Mouse (Mus musculus): ENCODE measurements around the gene Noxred1. TPM values are rescaled to one million over a fixed set of nuclear protein-coding genes. Genes with fewer than 3 reads are reported as not detected.

The Noxred1 gene
- polyA plus RNA-seq, 1 experiment from 2014 or later: 0.60 TPM

DNA sequence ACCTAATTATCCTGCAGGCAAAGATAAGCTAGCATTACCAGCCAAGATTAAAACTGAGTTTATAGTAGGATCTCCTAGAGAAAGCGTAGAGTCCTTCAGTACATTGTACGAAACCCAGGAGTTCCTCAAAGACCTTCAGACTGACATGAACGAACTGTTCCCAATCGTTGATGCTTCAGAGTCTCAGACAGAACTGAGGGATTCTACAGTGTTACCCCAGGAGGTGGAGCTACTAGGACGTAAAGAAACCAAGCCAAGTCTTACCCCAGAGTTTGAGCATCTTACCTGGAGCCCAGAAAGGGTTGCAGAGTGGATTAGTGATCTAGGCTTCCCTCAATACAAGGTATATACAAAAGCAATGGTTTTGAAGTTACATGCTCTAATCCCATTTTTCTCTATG, 36.8 kb downstream of the Noxred1 start:
- H3K36me3 ChIP-seq (ENCODE audit: insufficient read depth, low read length): no peaks in the 10 kb centered on the region
- ATAC-seq (ENCODE audit: low FRiP score, low TSS enrichment): no peak
- H3K27ac ChIP-seq (ENCODE audit: low read length): no peak overlapping the region
- no peak overlapping the region for H3K9ac ChIP-seq (replicated peaks; ENCODE audit: low read length)
- no peak overlapping the region for H3K4me3 ChIP-seq (ENCODE audit: low read length)
- H3K4me2 ChIP-seq (replicated peaks; ENCODE audit: low read depth, low read length): no peak overlapping the region
- H3K4me1 ChIP-seq (ENCODE audit: insufficient read depth, low read length): peaks cover 7% of the 10 kb centered on the region
- 73% methylated on average over 5 of the region's 5 CpGs for WGBS
- H3K27me3 ChIP-seq (ENCODE audit: insufficient read depth, low read length): no peaks in the 10 kb centered on the region
- H3K9me3 ChIP-seq (ENCODE audit: low read length): no peaks in the 10 kb centered on the region

GRCm38 (mm10) chr12:87199973-87200586, 38.5 kb downstream of the Noxred1 start, which contains the start of gene Tmed8:
Gene Tmed8, minus strand, starts transcription at chr12:87200454.
- peak within 1 kb of the TSS; percentile 89 for H3K9ac ChIP-seq (replicated peaks; ENCODE audit: low read length)
- H3K9me3 ChIP-seq (ENCODE audit: low read length): no peaks in the 10 kb centered on the region
- H3K36me3 ChIP-seq (ENCODE audit: insufficient read depth, low read length): no peaks in the 10 kb centered on the region
- peak within 1 kb of the TSS; percentile 77 for H3K4me2 ChIP-seq (replicated peaks; ENCODE audit: low read depth, low read length)
- WGBS: under 1% methylated on average over 64 of the region's 70 CpGs
- H3K27me3 ChIP-seq (ENCODE audit: insufficient read depth, low read length): no peaks in the 10 kb centered on the region
- peak; percentile 97 for ATAC-seq (ENCODE audit: low FRiP score, low TSS enrichment)
- H3K27ac ChIP-seq (ENCODE audit: low read length): peak within 1 kb of the TSS; percentile 61; the same call in 1 of the 2 replicates
- peak within 1 kb of the TSS; percentile 81 for H3K4me3 ChIP-seq (ENCODE audit: low read length)
- peaks cover 7% of the 10 kb centered on the region for H3K4me1 ChIP-seq (ENCODE audit: insufficient read depth, low read length)

DNA sequence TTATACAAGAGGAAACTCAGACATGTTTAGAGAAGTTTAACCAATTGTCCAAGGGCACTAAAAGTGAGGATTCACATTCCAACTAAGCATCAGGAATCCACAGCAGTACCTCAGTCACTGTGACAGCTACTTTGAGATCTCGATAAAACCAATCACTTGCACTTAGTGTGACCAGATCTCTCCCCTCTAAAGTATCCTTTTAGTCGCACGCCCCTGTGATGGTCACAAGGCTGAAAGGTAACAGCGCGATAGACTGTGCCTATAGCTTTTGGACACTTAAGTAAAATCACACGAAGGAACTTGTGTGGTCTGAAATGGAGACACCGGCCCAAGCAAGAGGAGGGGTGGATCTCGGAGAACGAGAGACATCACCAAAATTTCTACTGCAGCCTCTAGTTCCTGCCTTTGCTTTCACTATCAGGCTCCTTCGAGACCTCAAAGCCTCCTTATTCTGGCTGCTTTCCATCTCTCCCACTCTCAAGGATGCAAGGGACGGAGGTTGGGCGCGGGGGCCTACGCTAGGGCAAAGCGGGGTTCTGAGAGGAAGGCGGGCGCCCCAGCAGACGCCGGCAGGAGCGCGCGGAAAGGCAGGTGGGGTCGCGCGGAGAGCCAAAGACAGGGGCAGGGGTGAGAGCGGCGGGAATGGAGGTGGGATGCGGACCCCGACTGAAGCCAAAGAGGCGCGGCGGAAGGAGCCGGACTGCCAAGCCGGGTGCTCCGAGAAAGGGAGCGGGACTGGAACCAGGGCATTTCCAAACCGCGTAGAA, 39.1 kb downstream of the Noxred1 start, which contains the start of gene Samd15:
Gene Samd15 (plus strand): TSS at position 518 of the 767 bp plus-strand sequence.
- Histone ChIP-seq H3K27me3 (ENCODE audit: insufficient read depth, low read length) (no peaks in the 10 kb centered on the region), H3K27ac (ENCODE audit: low read length) (peak within 1 kb of the TSS; percentile 61; the same call in 1 of the 2 replicates), H3K9ac (replicated peaks; ENCODE audit: low read length) (peak within 1 kb of the TSS; percentile 89), H3K4me1 (ENCODE audit: insufficient read depth, low read length) (peaks cover 7% of the 10 kb centered on the region), H3K36me3 (ENCODE audit: insufficient read depth, low read length) (no peaks in the 10 kb centered on the region), H3K9me3 (ENCODE audit: low read length) (no peaks in the 10 kb centered on the region), H3K4me2 (replicated peaks; ENCODE audit: low read depth, low read length) (peak within 1 kb of the TSS; percentile 77), H3K4me3 (ENCODE audit: low read length) (peak within 1 kb of the TSS; percentile 81)
- ATAC-seq (ENCODE audit: low FRiP score, low TSS enrichment): peak; percentile 76; the same call in 1 of the 2 replicates
- under 1% methylated on average over 35 of the region's 38 CpGs for WGBS

GRCm38 (mm10) chr12:87198792-87199191, 39.7 kb downstream of the Noxred1 start:
- Histone ChIP-seq H3K4me2 (replicated peaks; ENCODE audit: low read depth, low read length) (peak overlapping the region; percentile 77), H3K36me3 (ENCODE audit: insufficient read depth, low read length) (no peaks in the 10 kb centered on the region), H3K4me1 (ENCODE audit: insufficient read depth, low read length) (peaks cover 7% of the 10 kb centered on the region), H3K27me3 (ENCODE audit: insufficient read depth, low read length) (no peaks in the 10 kb centered on the region), H3K4me3 (ENCODE audit: low read length) (peak overlapping the region; percentile 81), H3K9ac (replicated peaks; ENCODE audit: low read length) (peak overlapping the region; percentile 89; the same call in 1 of the 2 replicates), H3K27ac (ENCODE audit: low read length) (no peak overlapping the region), H3K9me3 (ENCODE audit: low read length) (no peaks in the 10 kb centered on the region)
- ATAC-seq (ENCODE audit: low FRiP score, low TSS enrichment): no peak
- WGBS: 49% methylated on average over 6 of the region's 6 CpGs

DNA sequence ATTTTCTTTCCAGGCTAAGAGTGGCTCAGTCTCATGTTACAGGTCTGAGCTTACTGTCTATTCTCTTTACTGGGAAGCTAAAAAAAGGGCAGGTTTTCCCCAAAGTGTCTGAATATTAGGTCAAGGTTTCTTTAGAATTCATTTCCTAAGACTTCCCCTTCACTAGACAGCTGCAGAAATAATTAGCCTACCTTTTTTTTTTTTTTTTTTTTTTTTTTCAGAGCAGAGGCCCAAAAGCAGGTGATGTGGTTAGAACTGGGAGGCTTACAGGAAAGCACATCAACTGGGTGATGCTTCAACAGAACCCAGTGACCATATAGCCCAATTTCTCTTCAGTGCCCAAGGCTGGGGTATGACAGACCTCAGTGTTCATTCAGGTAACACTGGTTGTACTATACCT, 42.2 kb downstream of the Noxred1 start:
- H3K27ac ChIP-seq (ENCODE audit: low read length): no peak overlapping the region
- peaks cover 7% of the 10 kb centered on the region for H3K4me1 ChIP-seq (ENCODE audit: insufficient read depth, low read length)
- no peak for ATAC-seq (ENCODE audit: low FRiP score, low TSS enrichment)
- H3K9ac ChIP-seq (replicated peaks; ENCODE audit: low read length): no peak overlapping the region
- no peaks in the 10 kb centered on the region for H3K27me3 ChIP-seq (ENCODE audit: insufficient read depth, low read length)
- no peaks in the 10 kb centered on the region for H3K9me3 ChIP-seq (ENCODE audit: low read length)
- no peaks in the 10 kb centered on the region for H3K36me3 ChIP-seq (ENCODE audit: insufficient read depth, low read length)
- H3K4me3 ChIP-seq (ENCODE audit: low read length): no peak overlapping the region
- H3K4me2 ChIP-seq (replicated peaks; ENCODE audit: low read depth, low read length): no peak overlapping the region

DNA sequence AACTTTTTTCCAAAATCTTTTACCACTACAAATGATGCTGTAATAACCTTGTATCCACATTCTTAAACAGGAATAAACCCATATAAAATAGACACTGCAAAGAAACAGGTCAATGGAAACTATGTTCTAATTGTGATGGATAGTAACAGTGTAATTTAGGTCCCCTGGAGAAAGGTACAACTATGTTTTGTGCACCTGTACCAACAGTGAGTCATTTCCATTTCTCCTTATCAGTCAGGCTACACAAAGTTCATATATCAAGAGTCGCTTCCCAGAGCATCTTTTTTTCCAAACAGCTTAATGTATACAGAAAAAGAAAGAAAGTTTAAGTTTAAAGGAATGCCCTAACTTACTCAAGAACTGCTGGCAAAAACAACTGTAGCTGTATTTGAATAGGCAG, 43.5 kb downstream of the Noxred1 start:
- H3K27me3 ChIP-seq (ENCODE audit: insufficient read depth, low read length): no peaks in the 10 kb centered on the region
- H3K9me3 ChIP-seq (ENCODE audit: low read length): no peaks in the 10 kb centered on the region
- H3K4me2 ChIP-seq (replicated peaks; ENCODE audit: low read depth, low read length): no peak overlapping the region
- H3K27ac ChIP-seq (ENCODE audit: low read length): no peak overlapping the region
- no peak for ATAC-seq (ENCODE audit: low FRiP score, low TSS enrichment)
- WGBS: 84% methylated on average over 1 of the region's 1 CpGs
- H3K4me3 ChIP-seq (ENCODE audit: low read length): no peak overlapping the region
- peaks cover 7% of the 10 kb centered on the region for H3K4me1 ChIP-seq (ENCODE audit: insufficient read depth, low read length)
- H3K9ac ChIP-seq (replicated peaks; ENCODE audit: low read length): no peak overlapping the region
- no peaks in the 10 kb centered on the region for H3K36me3 ChIP-seq (ENCODE audit: insufficient read depth, low read length)

DNA sequence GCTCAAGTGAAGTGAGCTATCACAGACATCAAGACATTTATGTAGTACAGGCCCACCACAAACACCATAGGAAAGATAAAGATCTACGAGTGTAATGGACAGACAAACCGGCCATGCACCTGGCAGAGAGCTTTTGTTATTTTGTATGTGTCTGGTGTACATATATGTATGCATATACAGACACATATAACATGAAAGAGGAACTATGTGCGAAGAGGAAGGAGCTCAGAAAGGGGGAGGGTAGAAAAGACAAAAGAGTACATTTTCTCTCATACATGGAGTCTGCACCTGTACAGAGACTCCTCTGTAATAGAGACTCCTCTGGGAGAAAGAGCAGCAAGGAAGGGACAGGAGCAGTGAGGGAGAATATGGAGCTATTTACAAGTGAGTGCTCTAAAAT, 45.5 kb downstream of the Noxred1 start:
- no peak for ATAC-seq (ENCODE audit: low FRiP score, low TSS enrichment)
- 89% methylated on average over 3 of the region's 3 CpGs for WGBS

GRCm38 (mm10) chr12:87177631-87178030, 60.9 kb downstream of the Noxred1 start:
- Histone ChIP-seq H3K27ac (ENCODE audit: low read length) (no peak overlapping the region), H3K9ac (replicated peaks; ENCODE audit: low read length) (no peak overlapping the region), H3K4me1 (ENCODE audit: insufficient read depth, low read length) (no peaks in the 10 kb centered on the region), H3K27me3 (ENCODE audit: insufficient read depth, low read length) (no peaks in the 10 kb centered on the region), H3K4me3 (ENCODE audit: low read length) (no peak overlapping the region), H3K9me3 (ENCODE audit: low read length) (no peaks in the 10 kb centered on the region), H3K36me3 (ENCODE audit: insufficient read depth, low read length) (no peaks in the 10 kb centered on the region), H3K4me2 (replicated peaks; ENCODE audit: low read depth, low read length) (no peak overlapping the region)
- no peak for ATAC-seq (ENCODE audit: low FRiP score, low TSS enrichment)
- WGBS: 98% methylated on average over 4 of the region's 4 CpGs

More for the DNA sequence above, 45.5 kb downstream of the Noxred1 start:
- no peaks in the 10 kb centered on the region for H3K27me3 ChIP-seq (ENCODE audit: insufficient read depth, low read length)
- no peak overlapping the region for H3K4me3 ChIP-seq (ENCODE audit: low read length)
- H3K27ac ChIP-seq (ENCODE audit: low read length): no peak overlapping the region
- H3K4me2 ChIP-seq (replicated peaks; ENCODE audit: low read depth, low read length): no peak overlapping the region
- H3K9me3 ChIP-seq (ENCODE audit: low read length): no peaks in the 10 kb centered on the region
- H3K36me3 ChIP-seq (ENCODE audit: insufficient read depth, low read length): no peaks in the 10 kb centered on the region
- no peak overlapping the region for H3K9ac ChIP-seq (replicated peaks; ENCODE audit: low read length)
- no peaks in the 10 kb centered on the region for H3K4me1 ChIP-seq (ENCODE audit: insufficient read depth, low read length)

DNA sequence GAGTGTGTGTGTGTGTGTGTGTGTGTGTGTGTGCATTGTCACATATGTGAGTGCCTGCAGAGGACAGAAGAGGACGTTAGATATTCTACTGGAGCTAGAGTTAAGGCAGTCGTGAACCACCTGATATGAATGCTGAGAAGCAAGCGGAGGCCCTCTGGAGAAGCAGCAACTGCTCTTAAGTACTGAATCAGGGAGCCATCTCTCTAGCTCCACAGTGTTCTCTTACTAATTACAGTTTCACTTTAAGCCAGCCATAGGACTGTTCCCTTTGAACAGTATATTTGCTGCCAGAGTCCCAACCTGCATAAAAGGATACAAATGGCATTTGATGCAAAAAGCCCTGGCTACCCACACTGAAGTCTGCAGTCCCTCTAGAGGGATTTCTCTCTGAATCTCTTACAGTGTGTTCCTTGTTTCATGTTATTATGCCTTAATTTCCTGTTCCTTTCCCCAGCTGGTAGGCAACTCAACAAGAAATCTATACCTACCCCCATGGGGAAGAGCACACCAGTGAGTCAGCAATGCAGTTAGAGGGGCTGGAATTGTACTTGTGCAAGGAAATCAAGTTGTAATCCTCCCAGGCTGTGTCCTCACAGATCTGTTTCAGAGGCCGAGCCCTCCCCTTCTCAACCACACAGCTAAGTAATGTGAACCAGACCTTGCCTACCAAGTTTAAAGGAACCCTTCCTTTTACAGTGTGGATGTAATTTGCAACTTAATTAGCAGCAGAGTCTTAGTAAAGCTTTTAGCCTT, 63.2 kb downstream of the Noxred1 start:
- Histone ChIP-seq H3K27me3 (ENCODE audit: insufficient read depth, low read length) (no peaks in the 10 kb centered on the region), H3K4me2 (replicated peaks; ENCODE audit: low read depth, low read length) (no peak overlapping the region), H3K4me3 (ENCODE audit: low read length) (no peak overlapping the region), H3K36me3 (ENCODE audit: insufficient read depth, low read length) (peaks cover 18% of the 10 kb centered on the region; the same call in 1 of the 2 replicates), H3K9ac (replicated peaks; ENCODE audit: low read length) (no peak overlapping the region), H3K27ac (ENCODE audit: low read length) (no peak overlapping the region), H3K4me1 (ENCODE audit: insufficient read depth, low read length) (no peaks in the 10 kb centered on the region), H3K9me3 (ENCODE audit: low read length) (no peaks in the 10 kb centered on the region)
- 60% methylated on average over 4 of the region's 4 CpGs for WGBS
- no peak for ATAC-seq (ENCODE audit: low FRiP score, low TSS enrichment)
